ENCODE assay signal across 27 mouse cellular contexts in the genomic region with DNA sequence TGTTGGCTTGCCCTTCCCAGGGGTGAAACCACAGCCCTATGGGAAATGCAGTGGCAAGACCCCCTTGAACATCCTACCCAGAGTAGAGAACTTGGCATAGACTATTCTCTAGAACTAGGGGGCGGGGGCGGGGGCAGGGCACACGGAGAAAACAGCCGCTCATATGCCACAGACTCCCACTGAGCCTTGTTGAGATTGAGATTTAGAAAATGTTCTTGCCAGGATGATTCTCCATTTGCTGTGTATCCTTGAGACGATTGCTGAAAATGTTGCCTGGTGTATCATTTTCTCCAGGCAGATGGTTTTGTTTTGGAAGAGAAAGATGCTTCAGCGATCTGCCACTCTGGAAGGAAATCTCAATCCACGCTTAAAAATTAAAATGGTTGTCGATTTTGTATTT. TPM values are rescaled to one million over a fixed set of nuclear protein-coding genes. Genes with fewer than 3 reads are reported as not detected.
DNase-seq lines count a peak whose midpoint lies in the region; ATAC-seq and TF ChIP-seq lines count a peak whose summit lies in the region.
"Had no signal": no experiment of that assay in that cellular context is flagged by ENCODE, and none has a peak within 500 bp of the region (broad histone marks: within the 10 kb centered on the region; RNA-seq: fewer than 3 reads in every experiment).

No protein-coding gene starts in this region.

- 76% methylated on average over 8 of the region's 8 CpGs for WGBS in forebrain, postnatal 0 days
- whole genome bisulfite sequencing in forebrain, embryonic 16.5 days, result 79% methylated on average over 8 of the region's 8 CpGs
- 87% methylated on average over 8 of the region's 8 CpGs for WGBS in kidney, embryonic 16.5 days
- 82% methylated on average over 8 of the region's 8 CpGs for WGBS in lung, embryonic 14.5 days

- H3K4me3 ChIP-seq in forebrain, postnatal 0 days (ENCODE audit: low read depth, low read length), result no peak overlapping the region
- H3K4me3 ChIP-seq in forebrain, embryonic 16.5 days (replicated peaks; ENCODE audit: low read length), result no peak overlapping the region
- H3K4me3 ChIP-seq in kidney, embryonic 16.5 days (ENCODE audit: low read length), result peak overlapping the region; percentile 12; the same call in 1 of the 2 replicates
- H3K4me3 ChIP-seq in lung, embryonic 14.5 days (ENCODE audit: low read depth, low read length), result 0 out of 2 replicates have a peak overlapping the region, but pooled peaks have one; percentile 8
- H3K4me3 ChIP-seq in bone marrow macrophage, adult 2 months (ENCODE audit: insufficient read depth, low read length), result peak overlapping the region; percentile 4; the same call in 1 of the 2 replicates
- H3K4me3 ChIP-seq: embryonic facial prominence, embryonic 10.5 days; forebrain, embryonic 12.5 days; heart, embryonic 10.5 days; midbrain, embryonic 13.5 days; neural tube, embryonic 12.5 days had no signal

- H3K27ac ChIP-seq in forebrain, postnatal 0 days (ENCODE audit: low read depth, low read length), result 0 out of 2 replicates have a peak overlapping the region, but pooled peaks have one; percentile 35
- no peak overlapping the region for H3K27ac ChIP-seq in forebrain, embryonic 16.5 days (ENCODE audit: low read length)
- 0 out of 2 replicates have a peak overlapping the region, but pooled peaks have one; percentile 21 for H3K27ac ChIP-seq in kidney, embryonic 16.5 days (ENCODE audit: low read length)
- no peak overlapping the region for H3K27ac ChIP-seq in lung, embryonic 14.5 days (ENCODE audit: low read depth)
- H3K27ac ChIP-seq in bone marrow macrophage, adult 2 months (ENCODE audit: insufficient read depth, low read depth, low read length), result no peak overlapping the region
- H3K27ac ChIP-seq: embryonic facial prominence, embryonic 10.5 days; forebrain, embryonic 12.5 days; heart, embryonic 10.5 days; hindbrain, embryonic 14.5 days; liver, embryonic 14.5 days; midbrain, embryonic 13.5 days; neural tube, embryonic 12.5 days had no signal

- TF ChIP-seq CTCF in forebrain, postnatal 0 days (IDR thresholded peaks at IDR 0.05; ENCODE audit: low read depth), result no peak
- no peak for TF ChIP-seq CTCF in lung, embryonic 14.5 days (IDR thresholded peaks at IDR 0.05; ENCODE audit: low read depth)
- TF ChIP-seq CTCF in bone marrow macrophage, adult 2 months (IDR thresholded peaks at IDR 0.05; ENCODE audit: low read depth, low read length), result no peak

- peak; percentile 26 for DNase-seq in forebrain, postnatal 0 days
- no peak for DNase-seq in kidney, adult 11 months
- DNase-seq in lung, embryonic 14.5 days, result no peak
- no peak for DNase-seq in lung, postnatal 14 days
- no peak for DNase-seq in adrenal gland, postnatal 14 days
- DNase-seq: cerebellum, adult 9-10 months; heart, postnatal 14 days; kidney, adult 9 months; thymus, adult 2 months had no signal

- H3K9me3 ChIP-seq in forebrain, postnatal 0 days (ENCODE audit: low read length), result no peaks in the 10 kb centered on the region
- H3K9me3 ChIP-seq in forebrain, embryonic 16.5 days (ENCODE audit: control insufficient read depth, low read length), result no peaks in the 10 kb centered on the region
- no peaks in the 10 kb centered on the region; the same call in 1 of the 2 replicates for H3K9me3 ChIP-seq in kidney, embryonic 16.5 days (ENCODE audit: low read length)
- H3K9me3 ChIP-seq in lung, embryonic 14.5 days (ENCODE audit: low read depth, low read length), result no peaks in the 10 kb centered on the region
- H3K9me3 ChIP-seq: embryonic facial prominence, embryonic 10.5 days; forebrain, embryonic 12.5 days; heart, embryonic 10.5 days; midbrain, embryonic 13.5 days; neural tube, embryonic 12.5 days had no signal

- no peaks in the 10 kb centered on the region for H3K4me1 ChIP-seq in forebrain, postnatal 0 days (ENCODE audit: insufficient read depth)
- H3K4me1 ChIP-seq in forebrain, embryonic 16.5 days (replicated peaks; ENCODE audit: control insufficient read depth, insufficient read depth, low read length), result no peaks in the 10 kb centered on the region
- H3K4me1 ChIP-seq in kidney, embryonic 16.5 days (ENCODE audit: insufficient read depth, low read length), result no peaks in the 10 kb centered on the region
- no peaks in the 10 kb centered on the region for H3K4me1 ChIP-seq in lung, embryonic 14.5 days (ENCODE audit: insufficient read depth)
- peaks cover 8% of the 10 kb centered on the region for H3K4me1 ChIP-seq in bone marrow macrophage, adult 2 months (ENCODE audit: control insufficient read depth, insufficient read depth, low read length)
- H3K4me1 ChIP-seq: embryonic facial prominence, embryonic 10.5 days; forebrain, embryonic 12.5 days; heart, embryonic 10.5 days; midbrain, embryonic 13.5 days; neural tube, embryonic 12.5 days had no signal

- no peaks in the 10 kb centered on the region for H3K27me3 ChIP-seq in forebrain, postnatal 0 days (ENCODE audit: insufficient read depth, low read length)
- no peaks in the 10 kb centered on the region for H3K27me3 ChIP-seq in forebrain, embryonic 16.5 days (replicated peaks; ENCODE audit: control insufficient read depth, insufficient read depth, low read length)
- H3K27me3 ChIP-seq in kidney, embryonic 16.5 days (ENCODE audit: insufficient read depth, low read length), result no peaks in the 10 kb centered on the region
- no peaks in the 10 kb centered on the region for H3K27me3 ChIP-seq in lung, embryonic 14.5 days (ENCODE audit: insufficient read depth, low read length)
- H3K27me3 ChIP-seq: forebrain, embryonic 12.5 days; midbrain, embryonic 13.5 days; neural tube, embryonic 12.5 days had no signal

- no peaks in the 10 kb centered on the region for H3K36me3 ChIP-seq in forebrain, postnatal 0 days (ENCODE audit: insufficient read depth)
- no peaks in the 10 kb centered on the region for H3K36me3 ChIP-seq in forebrain, embryonic 16.5 days (ENCODE audit: control insufficient read depth, insufficient read depth)
- H3K36me3 ChIP-seq in kidney, embryonic 16.5 days (ENCODE audit: insufficient read depth, low read length), result no peaks in the 10 kb centered on the region
- no peaks in the 10 kb centered on the region for H3K36me3 ChIP-seq in lung, embryonic 14.5 days (ENCODE audit: insufficient read depth)
- H3K36me3 ChIP-seq: embryonic facial prominence, embryonic 10.5 days; forebrain, embryonic 12.5 days; G1E; heart, embryonic 10.5 days; midbrain, embryonic 13.5 days; neural tube, embryonic 12.5 days had no signal

- H3K9ac ChIP-seq in forebrain, postnatal 0 days, result no peak overlapping the region
- H3K9ac ChIP-seq in forebrain, embryonic 16.5 days (replicated peaks; ENCODE audit: low read depth, low read length), result no peak overlapping the region
- H3K9ac ChIP-seq in kidney, embryonic 16.5 days (replicated peaks; ENCODE audit: low read length), result no peak overlapping the region
- no peak overlapping the region for H3K9ac ChIP-seq in lung, embryonic 14.5 days
- H3K9ac ChIP-seq: forebrain, embryonic 12.5 days; hindbrain, embryonic 14.5 days; liver, embryonic 14.5 days; midbrain, embryonic 13.5 days; neural tube, embryonic 12.5 days had no signal

- TF ChIP-seq POLR2A in bone marrow macrophage, adult 2 months (IDR thresholded peaks at IDR 0.05; ENCODE audit: borderline replicate concordance, low read depth, low read length), result no peak

- no peak overlapping the region for H3K4me2 ChIP-seq in forebrain, postnatal 0 days (ENCODE audit: low read depth)
- no peak overlapping the region for H3K4me2 ChIP-seq in forebrain, embryonic 16.5 days (ENCODE audit: low read length)
- no peak overlapping the region; the same call in 1 of the 2 replicates for H3K4me2 ChIP-seq in kidney, embryonic 16.5 days (replicated peaks; ENCODE audit: low read depth, low read length)
- peak overlapping the region; percentile 37; the same call in 1 of the 2 replicates for H3K4me2 ChIP-seq in lung, embryonic 14.5 days
- H3K4me2 ChIP-seq: forebrain, embryonic 12.5 days; hindbrain, embryonic 14.5 days; midbrain, embryonic 13.5 days; neural tube, embryonic 12.5 days had no signal

- peak; percentile 42; the same call in 1 of the 2 replicates for ATAC-seq in forebrain, postnatal 0 days
- ATAC-seq in forebrain, embryonic 16.5 days, result no peak
- ATAC-seq in kidney, embryonic 16.5 days (ENCODE audit: low FRiP score, low TSS enrichment), result no peak
- ATAC-seq in lung, embryonic 14.5 days (ENCODE audit: insufficient read depth), result no peak
- ATAC-seq: activated CD4-positive, CD25-positive, alpha-beta regulatory T cell, adult 4 months; midbrain, embryonic 13.5 days had no signal

RNA-seq across cellular contexts. Expression of gene Ndufa9, which starts 40.4 kb away (rescaled TPM):
- total RNA-seq in forebrain, postnatal 0 days (2014; rRNA removed), result 113 and 117 TPM in 2 replicates
- polyA plus RNA-seq in forebrain, postnatal 0 days (2015; fragmentation: Nextera tagmentation; extraction: Ambion mirVana), result 213 and 225 TPM in 2 replicates
- polyA plus RNA-seq in forebrain, embryonic 16.5 days (2015; fragmentation: Nextera tagmentation; extraction: Ambion mirVana), result 177 and 190 TPM in 2 replicates
- 241 and 248 TPM in 2 replicates for polyA plus RNA-seq in kidney, embryonic 16.5 days (2015; fragmentation: Nextera tagmentation; extraction: Ambion mirVana)
- polyA plus RNA-seq in lung, embryonic 14.5 days (2014; fragmentation: Nextera tagmentation; extraction: Ambion mirVana), result 182 and 196 TPM in 2 replicates
- polyA plus RNA-seq in bone marrow macrophage, adult 2 months (2012; ENCODE audit: insufficient read depth, insufficient read length, missing spikeins), result 44.3 and 49.2 TPM in 2 replicates
- 336 and 351 TPM in 2 replicates for total RNA-seq in adrenal gland, postnatal 14 days (2021)

RNA-seq across cellular contexts. Expression of gene Akap3, which starts 44.3 kb away (rescaled TPM):
- total RNA-seq in forebrain, postnatal 0 days (2014; rRNA removed), result 0.23 TPM in 1 of 2 replicates, not detected in the other
- polyA plus RNA-seq in forebrain, postnatal 0 days (2015; fragmentation: Nextera tagmentation; extraction: Ambion mirVana), result 0.09 and 0.12 TPM in 2 replicates
- 0.06 TPM in 1 of 2 replicates, not detected in the other for polyA plus RNA-seq in forebrain, embryonic 16.5 days (2015; fragmentation: Nextera tagmentation; extraction: Ambion mirVana)
- not detected in 2 replicates for polyA plus RNA-seq in kidney, embryonic 16.5 days (2015; fragmentation: Nextera tagmentation; extraction: Ambion mirVana)
- 0.07 TPM in 1 of 2 replicates, not detected in the other for polyA plus RNA-seq in lung, embryonic 14.5 days (2014; fragmentation: Nextera tagmentation; extraction: Ambion mirVana)
- 0.42 and 1.0 TPM in 2 replicates for polyA plus RNA-seq in bone marrow macrophage, adult 2 months (2012; ENCODE audit: insufficient read depth, insufficient read length, missing spikeins)
- total RNA-seq in adrenal gland, postnatal 14 days (2021), result not detected in 2 replicates
- total RNA-seq: adrenal gland, postnatal 36 days; common myeloid progenitor, adult 5-6 weeks; heart, postnatal 14 days; megakaryocyte, adult 5-6 weeks had no signal
- polyA plus RNA-seq: activated CD4-positive, CD25-positive, alpha-beta regulatory T cell, adult 4 months; CD4-positive, CD25-positive, alpha-beta regulatory T cell, adult 4 months; G1E; heart, embryonic 10.5 days; limb, embryonic 11.5 days; liver, embryonic 14.5 days; stomach, embryonic 14.5 days had no signal

Comparison
In these comparisons a context has a peak if more than half of its experiments do, and no peak if none do; other contexts are left out.
1. H3K27ac ChIP-seq: peak in forebrain, postnatal 0 days (single experiment) and kidney, embryonic 16.5 days (single experiment); none in forebrain, embryonic 16.5 days (single experiment), lung, embryonic 14.5 days (single experiment) and bone marrow macrophage, adult 2 months (single experiment).
2. H3K4me3 ChIP-seq: peak in kidney, embryonic 16.5 days (single experiment), lung, embryonic 14.5 days (single experiment) and bone marrow macrophage, adult 2 months (single experiment); none in forebrain, postnatal 0 days (single experiment) and forebrain, embryonic 16.5 days (single experiment).